Mouse (Mus musculus) megakaryocyte, embryonic 14.5 days (primary cell): Measurements from ENCODE around the gene Tpo.

Source experiments
- FLI1 ChIP-seq: IDR thresholded peaks from 2 replicates; pipeline ENCODE4 v1.6.1; 2012; ENCODE audit warnings: low read length, inconsistent platforms, mixed read lengths
- GATA1 ChIP-seq: IDR thresholded peaks from 3 replicates; pipeline ENCODE4 v1.6.1; 2012; ENCODE audit warnings: mixed read lengths, low read length, inconsistent platforms, borderline replicate concordance

DNA sequence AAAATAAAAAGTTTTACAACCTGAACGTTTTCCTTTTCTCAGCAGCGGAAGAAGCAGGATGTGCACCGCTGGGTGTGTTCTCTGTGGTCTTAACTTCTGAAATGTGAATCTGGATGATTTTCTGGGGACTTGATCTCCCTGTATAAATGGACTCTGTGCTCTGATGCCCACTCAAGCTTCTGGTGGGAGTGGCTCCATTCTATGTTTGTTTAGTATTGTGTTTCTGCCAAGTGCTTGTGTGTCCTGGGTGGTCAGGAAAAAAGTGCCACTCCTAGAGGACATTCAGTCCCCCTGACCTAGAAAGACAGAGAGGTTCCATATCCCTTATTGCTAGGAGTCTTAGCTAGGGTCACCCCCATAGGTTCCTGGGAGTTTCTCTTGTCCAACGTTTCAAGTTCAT is at the start of gene Tpo:
- no peak for TF ChIP-seq GATA1
- no peak for TF ChIP-seq FLI1
